Mouse (Mus musculus) heart, postnatal 0 days (tissue): ENCODE measurements around the gene Serpine1. TPM values are rescaled to one million over a fixed set of nuclear protein-coding genes. Genes with fewer than 3 reads are reported as not detected.
A peak's percentile ranks its signal among the peaks of the same experiment; 100 is the strongest.
"Not testable (repeated sequence)": the region's sequence is repeated elsewhere in the genome, so short reads cannot be mapped to it uniquely, and the experiment has no call there.

Source experiments
- ATAC-seq: fragments of 200-750 bp; cut with Nextera tagmentation; 2 replicates; pipeline ENCODE4 v1.8.0; 2017; ENCODE audit warnings: low read depth, moderate number of reproducible peaks, moderate library complexity; ENCODE audit not compliant: insufficient read depth
- DNase-seq: peaks from one replicate; pipeline ENCODE4 v3.0.0-alpha.2; 2016; ENCODE audit warnings: low spot score
- H3K27ac ChIP-seq: fragments of 300-500 bp; sonication (generic); 2 replicates; pipeline ENCODE4 v1.5.1; 2014; ENCODE audit warnings: low read depth, mild to moderate bottlenecking
- H3K27me3 ChIP-seq: fragments of 300-500 bp; sonication (generic); 2 replicates; pipeline ENCODE4 v1.6.1; 2014; ENCODE audit warnings: low read length, mixed read lengths; ENCODE audit not compliant: control insufficient read depth, insufficient read depth
- H3K36me3 ChIP-seq: fragments of 300-500 bp; sonication (generic); replicated peaks from 2 replicates; pipeline ENCODE4 v1.6.1; 2014; ENCODE audit warnings: low read length, mixed read lengths; ENCODE audit not compliant: control insufficient read depth, insufficient read depth
- H3K4me1 ChIP-seq: fragments of 300-500 bp; sonication (generic); 2 replicates; pipeline ENCODE4 v1.6.1; 2014; ENCODE audit warnings: antibody characterized with exemption; ENCODE audit not compliant: control insufficient read depth, insufficient read depth
- H3K4me2 ChIP-seq: fragments of 300-500 bp; sonication (generic); 2 replicates; pipeline ENCODE4 v1.6.1; 2014; ENCODE audit warnings: low read depth, mild to moderate bottlenecking, low read length, moderate library complexity
- H3K4me3 ChIP-seq: fragments of 300-500 bp; sonication (generic); 2 replicates; pipeline ENCODE4 v1.5.1; 2014; ENCODE audit warnings: low read depth, low read length
- H3K9ac ChIP-seq: fragments of 300-500 bp; sonication (generic); replicated peaks from 2 replicates; pipeline ENCODE4 v1.6.1; 2014; ENCODE audit warnings: low read depth, low read length, mixed read lengths
- H3K9me3 ChIP-seq: fragments of 300-500 bp; sonication (generic); replicated peaks from 2 replicates; pipeline ENCODE4 v1.6.1; 2016; ENCODE audit warnings: low read length; ENCODE audit not compliant: control insufficient read depth
- CTCF ChIP-seq: IDR thresholded peaks from 2 replicates; pipeline ENCODE4 v1.5.1; 2016; ENCODE audit warnings: antibody characterized with exemption, control low read depth, low read depth
- EP300 ChIP-seq: IDR thresholded peaks from 2 replicates; pipeline ENCODE4 v1.6.1; 2016; ENCODE audit warnings: antibody characterized with exemption, low read depth
- WGBS: fragments of 180-500 bp; shearing (Covaris S2); extraction: QIAGEN DNeasy Blood & Tissue Kit; methylation state at CpG from one replicate; pipeline ENCODE4 v1.1.7; 2014; 5-methylcytosine and 5-hydroxymethylcytosine counted together
- polyA plus RNA-seq: library from polyadenylated mRNA; unstranded; fragments of >200 nt; fragmentation: Nextera tagmentation; extraction: Ambion mirVana; gene quantifications from 2 replicates; pipeline ENCODE4 v1.2.1, GENCODE M21; 2015
- total RNA-seq: library from RNA; depleted of rRNA; stranded (reverse); fragments of >200 nt; gene quantifications from 2 replicates; pipeline ENCODE4 v1.2.3, GENCODE M21; 2014; ENCODE audit warnings: low replicate concordance; rRNA removed

Serpine1 gene
- total RNA-seq (19.1 and 26.4 TPM in 2 replicates), polyA plus RNA-seq (0.93 and 1.2 TPM in 2 replicates)

GRCm38 (mm10) chr5:137072079-137072960 is at the start of gene Serpine1:
Serpine1 (minus strand) TSS chr5:137072268.
- H3K4me2 ChIP-seq: peak within 1 kb of the TSS; percentile 56
- H3K4me1 ChIP-seq: peaks cover 44% of the 10 kb centered on the region
- TF ChIP-seq EP300 (peak; percentile 85; the same call in 1 of the 2 replicates), CTCF (no peak)
- ATAC-seq (peak; percentile 89), DNase-seq (peak; percentile 97)
- H3K9me3 ChIP-seq: no peaks in the 10 kb centered on the region
- peak within 1 kb of the TSS; percentile 91 for H3K27ac ChIP-seq
- 0 out of 2 replicates have a peak, but pooled peaks cover 5% of the 10 kb centered on the region for H3K36me3 ChIP-seq
- H3K9ac ChIP-seq: 0 out of 2 replicates have a peak within 1 kb of the TSS, but pooled peaks have one; percentile 2
- WGBS: 6% methylated on average over 23 of the region's 23 CpGs
- peak within 1 kb of the TSS; percentile 38 for H3K4me3 ChIP-seq
- H3K27me3 ChIP-seq: no peaks in the 10 kb centered on the region

- TF ChIP-seq CTCF (no peak), EP300 (no peak)
- H3K4me3 ChIP-seq: no peak overlapping the region
- no peak overlapping the region for H3K4me2 ChIP-seq
- H3K9me3 ChIP-seq: no peaks in the 10 kb centered on the region
- H3K27ac ChIP-seq: no peak overlapping the region
- H3K9ac ChIP-seq: no peak overlapping the region
- ATAC-seq (no peak), DNase-seq (no peak)
- 61% methylated on average over 4 of the region's 4 CpGs for WGBS
- no peaks in the 10 kb centered on the region for H3K4me1 ChIP-seq
- H3K27me3 ChIP-seq: no peaks in the 10 kb centered on the region
- no peaks in the 10 kb centered on the region for H3K36me3 ChIP-seq
Observed at GRCm38 (mm10) chr5:137121280-137121679, 49.2 kb upstream of the Serpine1 start.

- H3K36me3 ChIP-seq: peaks cover 8% of the 10 kb centered on the region
- H3K27me3 ChIP-seq: no peaks in the 10 kb centered on the region
- no peak for DNase-seq
- TF ChIP-seq CTCF (no peak), EP300 (no peak)
- H3K4me3 ChIP-seq: no peak overlapping the region
- H3K27ac ChIP-seq: no peak overlapping the region
- no peaks in the 10 kb centered on the region for H3K4me1 ChIP-seq
- no peak for ATAC-seq
- no peak overlapping the region for H3K4me2 ChIP-seq
- no peaks in the 10 kb centered on the region for H3K9me3 ChIP-seq
- H3K9ac ChIP-seq: no peak overlapping the region
- 77% methylated on average over 4 of the region's 4 CpGs for WGBS
Observed at GRCm38 (mm10) chr5:137118878-137119277, 46.8 kb upstream of the Serpine1 start.

GRCm38 (mm10) chr5:137117994-137118393 is 45.9 kb upstream of the Serpine1 start:
- WGBS: 87% methylated on average over 3 of the region's 3 CpGs
- DNase-seq, ATAC-seq, H3K27me3 ChIP-seq, H3K27ac ChIP-seq, H3K4me2 ChIP-seq, H3K4me3 ChIP-seq, H3K9ac ChIP-seq, H3K4me1 ChIP-seq, H3K9me3 ChIP-seq: not testable (repeated sequence)
- peaks cover 17% of the 10 kb centered on the region for H3K36me3 ChIP-seq

GRCm38 (mm10) chr5:137116987-137117386 is 44.9 kb upstream of the Serpine1 start:
- H3K27me3 ChIP-seq: no peaks in the 10 kb centered on the region
- no peak overlapping the region for H3K9ac ChIP-seq
- ATAC-seq (no peak), DNase-seq (no peak)
- H3K4me3 ChIP-seq: no peak overlapping the region
- 80% methylated on average over 2 of the region's 2 CpGs for whole genome bisulfite sequencing
- TF ChIP-seq EP300 (no peak), CTCF (no peak)
- H3K27ac ChIP-seq: no peak overlapping the region
- peaks cover 24% of the 10 kb centered on the region for H3K36me3 ChIP-seq
- no peaks in the 10 kb centered on the region for H3K9me3 ChIP-seq
- no peak overlapping the region for H3K4me2 ChIP-seq
- H3K4me1 ChIP-seq: no peaks in the 10 kb centered on the region
